Mouse (Mus musculus) liver, embryonic 13.5 days (tissue): Measurements from ENCODE around the gene Lamtor1. TPM values are rescaled to one million over a fixed set of nuclear protein-coding genes. Genes with fewer than 3 reads are reported as not detected.

Experiments
- ATAC-seq: fragments of 200-750 bp; cut with Nextera tagmentation; 2 replicates; pipeline ENCODE4 v1.8.0; 2017; ENCODE audit warnings: low read depth, mild to moderate bottlenecking, moderate number of reproducible peaks, moderate library complexity
- DNase-seq: peaks from one replicate; pipeline ENCODE4 v3.0.0; 2022
- H3K27ac ChIP-seq: fragments of 300-500 bp; sonication (generic); 2 replicates; pipeline ENCODE4 v1.5.1; 2015; ENCODE audit warnings: moderate library complexity, mild to moderate bottlenecking, inconsistent platforms
- H3K27me3 ChIP-seq: fragments of 300-500 bp; sonication (generic); 2 replicates; pipeline ENCODE4 v1.6.1; 2015; ENCODE audit warnings: mild to moderate bottlenecking, inconsistent platforms
- H3K36me3 ChIP-seq: fragments of 300-500 bp; sonication (generic); 2 replicates; pipeline ENCODE4 v1.6.1; 2015; ENCODE audit warnings: mild to moderate bottlenecking, inconsistent platforms
- H3K4me1 ChIP-seq: fragments of 300-500 bp; sonication (generic); replicated peaks from 2 replicates; pipeline ENCODE4 v1.6.1; 2015; ENCODE audit warnings: inconsistent platforms
- H3K4me2 ChIP-seq: fragments of 300-500 bp; sonication (generic); 2 replicates; pipeline ENCODE4 v1.6.1; 2015; ENCODE audit warnings: inconsistent platforms, mild to moderate bottlenecking, moderate library complexity
- H3K4me3 ChIP-seq: fragments of 300-500 bp; sonication (generic); replicated peaks from 2 replicates; pipeline ENCODE4 v1.5.1; 2015; ENCODE audit warnings: mild to moderate bottlenecking, inconsistent platforms
- H3K9ac ChIP-seq: fragments of 300-500 bp; sonication (generic); 2 replicates; pipeline ENCODE4 v1.6.1; 2015; ENCODE audit warnings: mild to moderate bottlenecking, inconsistent platforms
- H3K9me3 ChIP-seq: fragments of 300-500 bp; sonication (generic); replicated peaks from 2 replicates; pipeline ENCODE4 v1.6.1; 2016; ENCODE audit warnings: inconsistent platforms
- WGBS: fragments of 180-500 bp; shearing (Covaris S2); methylation state at CpG from one replicate; pipeline ENCODE4 v1.1.7; 2015; ENCODE audit not compliant: insufficient replicate concordance; 5-methylcytosine and 5-hydroxymethylcytosine counted together
- polyA plus RNA-seq: library from polyadenylated mRNA; unstranded; fragments of >200 nt; fragmentation: Nextera tagmentation; extraction: Ambion mirVana; gene quantifications from 2 replicates; pipeline ENCODE4 v1.2.1, GENCODE M21; 2015

The Lamtor1 gene
- polyA plus RNA-seq, 1 experiment from 2014 or later: 76.5 TPM

- no peaks in the 10 kb centered on the region for H3K9me3 ChIP-seq
- H3K27me3 ChIP-seq: no peaks in the 10 kb centered on the region
- H3K27ac ChIP-seq: no peak overlapping the region
- 0 out of 2 replicates have a peak, but pooled peaks cover 3% of the 10 kb centered on the region for H3K36me3 ChIP-seq
- H3K4me3 ChIP-seq: no peak overlapping the region
- DNase-seq: no peak
- no peak overlapping the region for H3K4me2 ChIP-seq
- WGBS: 71% methylated on average over 1 of the region's 1 CpGs
- H3K9ac ChIP-seq: no peak overlapping the region
- no peak for ATAC-seq
- H3K4me1 ChIP-seq: peaks cover 54% of the 10 kb centered on the region
These were observed 50.8 kb downstream of the Lamtor1 start for GRCm38 (mm10) chr7:101956481-101956880.

GRCm38 (mm10) chr7:101956911-101957310 is 51.2 kb downstream of the Lamtor1 start:
- H3K9me3 ChIP-seq: no peaks in the 10 kb centered on the region
- H3K27me3 ChIP-seq: no peaks in the 10 kb centered on the region
- H3K27ac ChIP-seq: no peak overlapping the region
- H3K4me3 ChIP-seq: no peak overlapping the region
- ATAC-seq (no peak), DNase-seq (no peak)
- 0 out of 2 replicates have a peak, but pooled peaks cover 3% of the 10 kb centered on the region for H3K36me3 ChIP-seq
- H3K9ac ChIP-seq: no peak overlapping the region
- peaks cover 51% of the 10 kb centered on the region for H3K4me1 ChIP-seq
- H3K4me2 ChIP-seq: no peak overlapping the region
- WGBS: 85% methylated on average over 5 of the region's 5 CpGs

- peaks cover 55% of the 10 kb centered on the region for H3K4me1 ChIP-seq
- no peak overlapping the region; the same call in 1 of the 2 replicates for H3K27ac ChIP-seq
- DNase-seq (no peak), ATAC-seq (no peak)
- H3K27me3 ChIP-seq: no peaks in the 10 kb centered on the region
- no peaks in the 10 kb centered on the region for H3K36me3 ChIP-seq
- no peak overlapping the region for H3K4me3 ChIP-seq
- no peaks in the 10 kb centered on the region for H3K9me3 ChIP-seq
- H3K4me2 ChIP-seq: no peak overlapping the region
- 85% methylated on average over 2 of the region's 2 CpGs for whole genome bisulfite sequencing
- no peak overlapping the region for H3K9ac ChIP-seq
These were observed 57.1 kb downstream of the Lamtor1 start for GRCm38 (mm10) chr7:101962829-101963228.

- no peak overlapping the region for H3K27ac ChIP-seq
- ATAC-seq (no peak), DNase-seq (no peak)
- no peaks in the 10 kb centered on the region for H3K27me3 ChIP-seq
- no peak overlapping the region for H3K9ac ChIP-seq
- no peak overlapping the region for H3K4me2 ChIP-seq
- no peak overlapping the region for H3K4me3 ChIP-seq
- peaks cover 59% of the 10 kb centered on the region for H3K4me1 ChIP-seq
- H3K36me3 ChIP-seq: no peaks in the 10 kb centered on the region
- H3K9me3 ChIP-seq: no peaks in the 10 kb centered on the region
- WGBS: 81% methylated on average over 2 of the region's 2 CpGs
These were observed 57.9 kb downstream of the Lamtor1 start for GRCm38 (mm10) chr7:101963621-101964020.

GRCm38 (mm10) chr7:101964551-101964950 is 58.8 kb downstream of the Lamtor1 start:
- H3K36me3 ChIP-seq: no peaks in the 10 kb centered on the region
- no peak overlapping the region for H3K4me3 ChIP-seq
- WGBS: 72% methylated on average over 4 of the region's 4 CpGs
- peak overlapping the region; percentile 72 for H3K27ac ChIP-seq
- DNase-seq: peak; percentile 5
- H3K9ac ChIP-seq: no peak overlapping the region
- no peaks in the 10 kb centered on the region for H3K27me3 ChIP-seq
- H3K9me3 ChIP-seq: no peaks in the 10 kb centered on the region
- ATAC-seq: no peak
- H3K4me2 ChIP-seq: no peak overlapping the region
- H3K4me1 ChIP-seq: peaks cover 66% of the 10 kb centered on the region

GRCm38 (mm10) chr7:101965606-101966005 is 59.9 kb downstream of the Lamtor1 start:
- Histone ChIP-seq H3K36me3 (no peaks in the 10 kb centered on the region), H3K4me3 (no peak overlapping the region), H3K4me1 (peaks cover 67% of the 10 kb centered on the region), H3K9ac (no peak overlapping the region), H3K9me3 (no peaks in the 10 kb centered on the region), H3K27me3 (no peaks in the 10 kb centered on the region), H3K4me2 (peak overlapping the region; percentile 8; the same call in 1 of the 2 replicates), H3K27ac (peak overlapping the region; percentile 72)
- ATAC-seq (peak; percentile 44), DNase-seq (peak; percentile 58)
- WGBS: 33% methylated on average over 2 of the region's 2 CpGs

GRCm38 (mm10) chr7:101967256-101967655 is 61.6 kb downstream of the Lamtor1 start:
- 82% methylated on average over 1 of the region's 1 CpGs for WGBS
- Histone ChIP-seq H3K9ac (no peak overlapping the region), H3K4me2 (no peak overlapping the region), H3K9me3 (no peaks in the 10 kb centered on the region), H3K4me3 (no peak overlapping the region), H3K36me3 (no peaks in the 10 kb centered on the region), H3K4me1 (peaks cover 83% of the 10 kb centered on the region), H3K27ac (no peak overlapping the region), H3K27me3 (no peaks in the 10 kb centered on the region)
- DNase-seq: no peak
- no peak for ATAC-seq

GRCm38 (mm10) chr7:101968751-101969150 is 63.0 kb downstream of the Lamtor1 start:
- H3K4me2 ChIP-seq: peak overlapping the region; percentile 99
- H3K9me3 ChIP-seq: no peaks in the 10 kb centered on the region
- ATAC-seq (no peak), DNase-seq (no peak)
- H3K4me1 ChIP-seq: peaks cover 89% of the 10 kb centered on the region
- no peaks in the 10 kb centered on the region for H3K36me3 ChIP-seq
- H3K27me3 ChIP-seq: no peaks in the 10 kb centered on the region
- H3K4me3 ChIP-seq: no peak overlapping the region
- H3K27ac ChIP-seq: no peak overlapping the region
- 57% methylated on average over 2 of the region's 2 CpGs for WGBS
- peak overlapping the region; percentile 33; the same call in 1 of the 2 replicates for H3K9ac ChIP-seq

GRCm38 (mm10) chr7:101969694-101970428 is 64.2 kb downstream of the Lamtor1 start:
- under 1% methylated on average over 53 of the region's 53 CpGs for WGBS
- no peaks in the 10 kb centered on the region for H3K36me3 ChIP-seq

GRCm38 (mm10) chr7:101970429-101970775 is 64.7 kb downstream of the Lamtor1 start:
- peaks cover 87% of the 10 kb centered on the region for H3K4me1 ChIP-seq
- 0% methylated on average over 17 of the region's 17 CpGs for WGBS
- DNase-seq (peak; percentile 40), ATAC-seq (peak; percentile 52)
- H3K4me3 ChIP-seq: peak overlapping the region; percentile 75
- peak overlapping the region; percentile 90 for H3K27ac ChIP-seq
- peak overlapping the region; percentile 99 for H3K4me2 ChIP-seq
- H3K9me3 ChIP-seq: no peaks in the 10 kb centered on the region
- no peaks in the 10 kb centered on the region for H3K36me3 ChIP-seq
- peak overlapping the region; percentile 80 for H3K9ac ChIP-seq
- no peaks in the 10 kb centered on the region for H3K27me3 ChIP-seq

More at GRCm38 (mm10) chr7:101969694-101970428, 64.2 kb downstream of the Lamtor1 start:
- Histone ChIP-seq H3K27me3 (no peaks in the 10 kb centered on the region), H3K4me3 (peak overlapping the region; percentile 75), H3K9ac (peak overlapping the region; percentile 80), H3K4me1 (peaks cover 89% of the 10 kb centered on the region), H3K9me3 (no peaks in the 10 kb centered on the region), H3K27ac (peak overlapping the region; percentile 90), H3K4me2 (peak overlapping the region; percentile 99)
- peak; percentile 72 for DNase-seq
- ATAC-seq: peak; percentile 85

GRCm38 (mm10) chr7:101970821-101971461 is 65.2 kb downstream of the Lamtor1 start:
- Histone ChIP-seq H3K4me3 (peak overlapping the region; percentile 75), H3K4me2 (peak overlapping the region; percentile 99), H3K36me3 (no peaks in the 10 kb centered on the region), H3K9ac (peak overlapping the region; percentile 80), H3K9me3 (no peaks in the 10 kb centered on the region), H3K27ac (peak overlapping the region; percentile 90), H3K4me1 (peaks cover 81% of the 10 kb centered on the region), H3K27me3 (no peaks in the 10 kb centered on the region)
- ATAC-seq (peak; percentile 27; the same call in 1 of the 2 replicates), DNase-seq (peak; percentile 14)
- WGBS: 9% methylated on average over 19 of the region's 19 CpGs
